Mouse (Mus musculus): Measurements from ENCODE around the gene Atp6v0d1. TPM values are rescaled to one million over a fixed set of nuclear protein-coding genes. Genes with fewer than 3 reads are reported as not detected.
A peak's percentile ranks its signal among the peaks of the same experiment; 100 is the strongest.
"Not testable (repeated sequence)": the region's sequence is repeated elsewhere in the genome, so short reads cannot be mapped to it uniquely, and the experiment has no call there.

Gene Atp6v0d1
- total RNA-seq, 2 experiments from 2014 or later = 288 to 305 TPM

- DNase-seq = no peak
Observed at GRCm38 (mm10) chr8:105573427-105573826, 7.6 kb upstream of the Atp6v0d1 start.

GRCm38 (mm10) chr8:105571810-105572209 is 6.0 kb upstream of the Atp6v0d1 start:
- DNase-seq = no peak

GRCm38 (mm10) chr8:105566703-105567595 is 1.1 kb upstream of the Atp6v0d1 start:
- DNase-seq = no peak

GRCm38 (mm10) chr8:105565401-105565881 is 406 bp downstream of the Atp6v0d1 start:
- peak in 1 of 2 experiments; percentile 51 for DNase-seq

GRCm38 (mm10) chr8:105564573-105565229 is 1.1 kb downstream of the Atp6v0d1 start:
- DNase-seq = not testable (repeated sequence)

- DNase-seq = no peak
Observed at GRCm38 (mm10) chr8:105563871-105564270, 2.0 kb downstream of the Atp6v0d1 start.

GRCm38 (mm10) chr8:105562863-105563262 is 3.0 kb downstream of the Atp6v0d1 start:
- DNase-seq = no peak

- no peak for DNase-seq
Observed at GRCm38 (mm10) chr8:105555230-105555629, 10.6 kb downstream of the Atp6v0d1 start.

- peak in 1 of 2 experiments; percentile 40 for DNase-seq
Observed at GRCm38 (mm10) chr8:105554087-105554486, 11.8 kb downstream of the Atp6v0d1 start.

- DNase-seq = no peak
Observed at GRCm38 (mm10) chr8:105552824-105553223, 13.0 kb downstream of the Atp6v0d1 start.

GRCm38 (mm10) chr8:105552032-105552431 is 13.8 kb downstream of the Atp6v0d1 start:
- DNase-seq = no peak

- DNase-seq = no peak
Observed at GRCm38 (mm10) chr8:105550083-105550482, 15.8 kb downstream of the Atp6v0d1 start.

- DNase-seq = no peak
Observed at GRCm38 (mm10) chr8:105549506-105549905, 16.3 kb downstream of the Atp6v0d1 start.

- no peak for DNase-seq
Observed at GRCm38 (mm10) chr8:105546384-105547350, 19.2 kb downstream of the Atp6v0d1 start.

GRCm38 (mm10) chr8:105545249-105545648 is 20.6 kb downstream of the Atp6v0d1 start:
- DNase-seq = no peak

GRCm38 (mm10) chr8:105544544-105545205 is 21.2 kb downstream of the Atp6v0d1 start:
- no peak for DNase-seq

GRCm38 (mm10) chr8:105543703-105544102 is 22.1 kb downstream of the Atp6v0d1 start:
- no peak for DNase-seq

GRCm38 (mm10) chr8:105542808-105543207 is 23.0 kb downstream of the Atp6v0d1 start:
- no peak for DNase-seq

- no peak for DNase-seq
Observed at GRCm38 (mm10) chr8:105542032-105542656, 23.7 kb downstream of the Atp6v0d1 start.

- DNase-seq = no peak
Observed at GRCm38 (mm10) chr8:105538940-105539339, 26.9 kb downstream of the Atp6v0d1 start.
